Mouse (Mus musculus): Measurements from ENCODE around the gene 4930432K21Rik. TPM values are rescaled to one million over a fixed set of nuclear protein-coding genes. Genes with fewer than 3 reads are reported as not detected.

4930432K21Rik gene
- polyA plus RNA-seq, 1 experiment from 2014 or later = 0.53 TPM

- Histone ChIP-seq H3K4me2 (ENCODE audit: low read depth, low read length) (no peak overlapping the region), H3K27me3 (ENCODE audit: control insufficient read depth, insufficient read depth, low read length) (no peaks in the 10 kb centered on the region), H3K9ac (replicated peaks; ENCODE audit: low read length) (no peak overlapping the region), H3K4me3 (ENCODE audit: low read depth, low read length) (no peak overlapping the region), H3K36me3 (replicated peaks; ENCODE audit: control insufficient read depth, insufficient read depth, low read depth, low read length) (peaks cover 12% of the 10 kb centered on the region), H3K27ac (replicated peaks; ENCODE audit: low read depth, low read length) (no peak overlapping the region), H3K4me1 (ENCODE audit: control insufficient read depth, insufficient read depth, low read length) (no peaks in the 10 kb centered on the region), H3K9me3 (replicated peaks; ENCODE audit: control insufficient read depth, low read length) (no peaks in the 10 kb centered on the region)
- WGBS = 88% methylated on average over 8 of the region's 8 CpGs
- ATAC-seq (replicated peaks; ENCODE audit: insufficient number of reproducible peaks, low FRiP score, low TSS enrichment, low read depth) (no peak), DNase-seq (ENCODE audit: low spot score) (no peak)
These were observed 15.6 kb upstream of the 4930432K21Rik start for GRCm38 (mm10) chr8:84132225-84132624.

- ATAC-seq (replicated peaks; ENCODE audit: insufficient number of reproducible peaks, low FRiP score, low TSS enrichment, low read depth) = no peak
- no peak for DNase-seq (ENCODE audit: low spot score)
- Histone ChIP-seq H3K27me3 (ENCODE audit: control insufficient read depth, insufficient read depth, low read length) (no peaks in the 10 kb centered on the region), H3K4me3 (ENCODE audit: low read depth, low read length) (no peak overlapping the region), H3K9ac (replicated peaks; ENCODE audit: low read length) (no peak overlapping the region), H3K27ac (replicated peaks; ENCODE audit: low read depth, low read length) (no peak overlapping the region), H3K9me3 (replicated peaks; ENCODE audit: control insufficient read depth, low read length) (no peaks in the 10 kb centered on the region), H3K4me2 (ENCODE audit: low read depth, low read length) (no peak overlapping the region), H3K4me1 (ENCODE audit: control insufficient read depth, insufficient read depth, low read length) (no peaks in the 10 kb centered on the region), H3K36me3 (replicated peaks; ENCODE audit: control insufficient read depth, insufficient read depth, low read depth, low read length) (peaks cover 13% of the 10 kb centered on the region)
- WGBS = 90% methylated on average over 3 of the region's 3 CpGs
These were observed 10.0 kb upstream of the 4930432K21Rik start for GRCm38 (mm10) chr8:84137848-84138247.

GRCm38 (mm10) chr8:84140838-84141237 is 7.0 kb upstream of the 4930432K21Rik start:
- Histone ChIP-seq H3K36me3 (replicated peaks; ENCODE audit: control insufficient read depth, insufficient read depth, low read depth, low read length) (peaks cover 11% of the 10 kb centered on the region), H3K9me3 (replicated peaks; ENCODE audit: control insufficient read depth, low read length) (no peaks in the 10 kb centered on the region), H3K9ac (replicated peaks; ENCODE audit: low read length) (no peak overlapping the region), H3K27me3 (ENCODE audit: control insufficient read depth, insufficient read depth, low read length) (no peaks in the 10 kb centered on the region), H3K27ac (replicated peaks; ENCODE audit: low read depth, low read length) (no peak overlapping the region), H3K4me2 (ENCODE audit: low read depth, low read length) (no peak overlapping the region), H3K4me1 (ENCODE audit: control insufficient read depth, insufficient read depth, low read length) (no peaks in the 10 kb centered on the region), H3K4me3 (ENCODE audit: low read depth, low read length) (no peak overlapping the region)
- no peak for ATAC-seq (replicated peaks; ENCODE audit: insufficient number of reproducible peaks, low FRiP score, low TSS enrichment, low read depth)
- no peak for DNase-seq (ENCODE audit: low spot score)
- 81% methylated on average over 4 of the region's 4 CpGs for WGBS

- DNase-seq (ENCODE audit: low spot score) = no peak
- no peak overlapping the region for H3K27ac ChIP-seq (replicated peaks; ENCODE audit: low read depth, low read length)
- H3K27me3 ChIP-seq (ENCODE audit: control insufficient read depth, insufficient read depth, low read length) = no peaks in the 10 kb centered on the region
- no peak overlapping the region for H3K9ac ChIP-seq (replicated peaks; ENCODE audit: low read length)
- no peaks in the 10 kb centered on the region for H3K9me3 ChIP-seq (replicated peaks; ENCODE audit: control insufficient read depth, low read length)
- H3K36me3 ChIP-seq (replicated peaks; ENCODE audit: control insufficient read depth, insufficient read depth, low read depth, low read length) = peaks cover 4% of the 10 kb centered on the region
- 0 out of 2 replicates have a peak, but pooled peaks cover 3% of the 10 kb centered on the region for H3K4me1 ChIP-seq (ENCODE audit: control insufficient read depth, insufficient read depth, low read length)
- H3K4me3 ChIP-seq (ENCODE audit: low read depth, low read length) = no peak overlapping the region
- no peak for ATAC-seq (replicated peaks; ENCODE audit: insufficient number of reproducible peaks, low FRiP score, low TSS enrichment, low read depth)
- no peak overlapping the region for H3K4me2 ChIP-seq (ENCODE audit: low read depth, low read length)
- WGBS = 94% methylated on average over 8 of the region's 8 CpGs
These were observed 3.1 kb upstream of the 4930432K21Rik start for GRCm38 (mm10) chr8:84144636-84145245.

- no peaks in the 10 kb centered on the region for H3K27me3 ChIP-seq (ENCODE audit: control insufficient read depth, insufficient read depth, low read length)
- H3K4me1 ChIP-seq (ENCODE audit: control insufficient read depth, insufficient read depth, low read length) = 0 out of 2 replicates have a peak, but pooled peaks cover 3% of the 10 kb centered on the region
- DNase-seq (ENCODE audit: low spot score) (peak; percentile 30), ATAC-seq (replicated peaks; ENCODE audit: insufficient number of reproducible peaks, low FRiP score, low TSS enrichment, low read depth) (peak; percentile 4)
- no peaks in the 10 kb centered on the region for H3K9me3 ChIP-seq (replicated peaks; ENCODE audit: control insufficient read depth, low read length)
- H3K4me2 ChIP-seq (ENCODE audit: low read depth, low read length) = peak overlapping the region; percentile 85
- peak overlapping the region; percentile 72 for H3K4me3 ChIP-seq (ENCODE audit: low read depth, low read length)
- peaks cover 4% of the 10 kb centered on the region for H3K36me3 ChIP-seq (replicated peaks; ENCODE audit: control insufficient read depth, insufficient read depth, low read depth, low read length)
- WGBS = 10% methylated on average over 14 of the region's 14 CpGs
- H3K27ac ChIP-seq (replicated peaks; ENCODE audit: low read depth, low read length) = no peak overlapping the region
- peak overlapping the region; percentile 88 for H3K9ac ChIP-seq (replicated peaks; ENCODE audit: low read length)
These were observed 480 bp upstream of the 4930432K21Rik start for GRCm38 (mm10) chr8:84147324-84147766.

GRCm38 (mm10) chr8:84148531-84148850 is 666 bp downstream of the 4930432K21Rik start:
- Histone ChIP-seq H3K4me3 (ENCODE audit: low read depth, low read length) (no peak overlapping the region), H3K36me3 (replicated peaks; ENCODE audit: control insufficient read depth, insufficient read depth, low read depth, low read length) (no peaks in the 10 kb centered on the region; the same call in 1 of the 2 replicates), H3K4me2 (ENCODE audit: low read depth, low read length) (peak overlapping the region; percentile 4; the same call in 1 of the 2 replicates), H3K9me3 (replicated peaks; ENCODE audit: control insufficient read depth, low read length) (no peaks in the 10 kb centered on the region), H3K4me1 (ENCODE audit: control insufficient read depth, insufficient read depth, low read length) (0 out of 2 replicates have a peak, but pooled peaks cover 3% of the 10 kb centered on the region), H3K27me3 (ENCODE audit: control insufficient read depth, insufficient read depth, low read length) (no peaks in the 10 kb centered on the region), H3K9ac (replicated peaks; ENCODE audit: low read length) (no peak overlapping the region), H3K27ac (replicated peaks; ENCODE audit: low read depth, low read length) (no peak overlapping the region)
- 93% methylated on average over 5 of the region's 5 CpGs for WGBS
- ATAC-seq (replicated peaks; ENCODE audit: insufficient number of reproducible peaks, low FRiP score, low TSS enrichment, low read depth) (no peak), DNase-seq (ENCODE audit: low spot score) (no peak)

GRCm38 (mm10) chr8:84149181-84149580 is 1.4 kb downstream of the 4930432K21Rik start:
- Histone ChIP-seq H3K27ac (replicated peaks; ENCODE audit: low read depth, low read length) (no peak overlapping the region), H3K36me3 (replicated peaks; ENCODE audit: control insufficient read depth, insufficient read depth, low read depth, low read length) (no peaks in the 10 kb centered on the region), H3K4me1 (ENCODE audit: control insufficient read depth, insufficient read depth, low read length) (0 out of 2 replicates have a peak, but pooled peaks cover 3% of the 10 kb centered on the region), H3K9ac (replicated peaks; ENCODE audit: low read length) (no peak overlapping the region), H3K27me3 (ENCODE audit: control insufficient read depth, insufficient read depth, low read length) (no peaks in the 10 kb centered on the region), H3K4me3 (ENCODE audit: low read depth, low read length) (no peak overlapping the region), H3K9me3 (replicated peaks; ENCODE audit: control insufficient read depth, low read length) (no peaks in the 10 kb centered on the region), H3K4me2 (ENCODE audit: low read depth, low read length) (no peak overlapping the region)
- 70% methylated on average over 3 of the region's 3 CpGs for WGBS
- DNase-seq (ENCODE audit: low spot score) = no peak
- ATAC-seq (replicated peaks; ENCODE audit: insufficient number of reproducible peaks, low FRiP score, low TSS enrichment, low read depth) = no peak

GRCm38 (mm10) chr8:84157620-84158019 is 9.8 kb downstream of the 4930432K21Rik start:
- Histone ChIP-seq H3K27me3 (ENCODE audit: control insufficient read depth, insufficient read depth, low read length) (no peaks in the 10 kb centered on the region), H3K9me3 (replicated peaks; ENCODE audit: control insufficient read depth, low read length) (no peaks in the 10 kb centered on the region), H3K4me2 (ENCODE audit: low read depth, low read length) (no peak overlapping the region), H3K36me3 (replicated peaks; ENCODE audit: control insufficient read depth, insufficient read depth, low read depth, low read length) (no peaks in the 10 kb centered on the region), H3K4me1 (ENCODE audit: control insufficient read depth, insufficient read depth, low read length) (no peaks in the 10 kb centered on the region), H3K27ac (replicated peaks; ENCODE audit: low read depth, low read length) (no peak overlapping the region), H3K4me3 (ENCODE audit: low read depth, low read length) (no peak overlapping the region), H3K9ac (replicated peaks; ENCODE audit: low read length) (no peak overlapping the region)
- ATAC-seq (replicated peaks; ENCODE audit: insufficient number of reproducible peaks, low FRiP score, low TSS enrichment, low read depth) (no peak), DNase-seq (ENCODE audit: low spot score) (no peak)
- WGBS = 96% methylated on average over 4 of the region's 4 CpGs

Measured in embryonic facial prominence, embryonic 11.5 days (tissue).